Mouse (Mus musculus): Measurements from ENCODE around the gene Cyp2j13. TPM values are rescaled to one million over a fixed set of nuclear protein-coding genes. Genes with fewer than 3 reads are reported as not detected.
"Not testable (repeated sequence)": the region's sequence is repeated elsewhere in the genome, so short reads cannot be mapped to it uniquely, and the experiment has no call there.

The Cyp2j13 gene
- polyA plus RNA-seq (2014; fragmentation: Nextera tagmentation; extraction: Ambion mirVana) = not detected in 2 replicates

DNA sequence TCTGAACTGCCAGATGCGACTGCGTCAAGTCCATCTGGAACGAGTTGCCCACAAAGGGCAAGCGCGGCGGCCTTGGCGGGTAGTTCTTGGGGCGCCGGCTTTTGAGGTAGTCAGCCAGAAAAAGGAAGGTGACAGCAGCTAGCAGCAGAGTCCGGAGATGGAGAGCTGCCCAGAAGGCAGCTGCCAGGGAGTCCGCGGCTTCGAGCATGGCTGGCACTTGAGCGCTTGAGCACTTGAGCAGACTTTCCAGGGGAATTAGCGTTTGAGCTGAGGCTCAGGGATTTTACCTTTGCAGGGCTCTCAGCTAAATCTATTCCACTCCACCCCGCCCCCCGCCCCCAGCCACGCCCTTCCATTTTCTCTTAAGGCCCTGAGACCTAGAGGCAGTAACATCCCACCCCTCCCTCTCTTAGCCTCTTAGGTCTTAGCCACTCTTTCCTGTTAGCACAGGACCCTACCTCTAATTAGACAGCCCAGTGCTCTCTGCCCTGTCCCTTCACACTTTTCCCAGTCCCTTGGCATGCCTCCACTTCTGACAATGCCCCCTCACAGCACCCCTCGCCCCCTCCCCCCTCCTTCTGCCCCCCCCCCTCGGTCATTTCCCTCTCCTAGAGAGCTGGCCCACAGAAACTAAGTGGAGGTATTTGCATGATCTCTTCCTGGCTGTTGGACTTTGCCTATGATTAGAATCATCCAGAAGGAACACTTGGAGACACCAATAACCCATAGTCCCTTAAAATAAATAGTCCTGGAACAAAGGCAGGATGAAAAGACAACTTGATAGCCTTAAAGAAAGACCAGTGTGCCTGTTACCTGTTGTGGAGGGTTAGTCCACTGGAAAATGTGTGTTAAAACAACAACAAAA, at the start of gene Cyp2j13:
Gene Cyp2j13, minus strand, starts transcription at position 286 of the 865 bp plus-strand sequence.
- H3K4me3 ChIP-seq (ENCODE audit: control insufficient read depth in 1 of 2, insufficient read depth in 1 of 2, low read depth in 1 of 2, low read length in 2 of 2) = peak within 1 kb of the TSS in 1 of 2 experiments; percentile 25; a peak in 2 of 4 replicates
- no peak within 1 kb of the TSS for H3K27ac ChIP-seq (replicated peaks in 1 of 2; ENCODE audit: control insufficient read depth in 1 of 2, insufficient read depth in 1 of 2, low read depth in 2 of 2, low read length in 2 of 2)
- H3K4me1 ChIP-seq (ENCODE audit: control insufficient read depth in 2 of 2, insufficient read depth in 2 of 2, low read length in 2 of 2) = no peaks in the 10 kb centered on the region
- H3K9me3 ChIP-seq (ENCODE audit: control insufficient read depth, low read length) = no peaks in the 10 kb centered on the region
- H3K9ac ChIP-seq (ENCODE audit: low read length) = 0 out of 2 replicates have a peak within 1 kb of the TSS, but pooled peaks have one; percentile 13
- peak within 1 kb of the TSS; percentile 63 for H3K4me2 ChIP-seq (ENCODE audit: low read length)
- no peak for ATAC-seq (ENCODE audit: insufficient number of reproducible peaks, insufficient read depth, low FRiP score, low read depth)
- WGBS = 8% methylated on average over 19 of the region's 20 CpGs
- no peaks in the 10 kb centered on the region for H3K36me3 ChIP-seq (ENCODE audit: control insufficient read depth, insufficient read depth, low read length)
- H3K27me3 ChIP-seq (ENCODE audit: control insufficient read depth, insufficient read depth, low read length) = no peaks in the 10 kb centered on the region

DNA sequence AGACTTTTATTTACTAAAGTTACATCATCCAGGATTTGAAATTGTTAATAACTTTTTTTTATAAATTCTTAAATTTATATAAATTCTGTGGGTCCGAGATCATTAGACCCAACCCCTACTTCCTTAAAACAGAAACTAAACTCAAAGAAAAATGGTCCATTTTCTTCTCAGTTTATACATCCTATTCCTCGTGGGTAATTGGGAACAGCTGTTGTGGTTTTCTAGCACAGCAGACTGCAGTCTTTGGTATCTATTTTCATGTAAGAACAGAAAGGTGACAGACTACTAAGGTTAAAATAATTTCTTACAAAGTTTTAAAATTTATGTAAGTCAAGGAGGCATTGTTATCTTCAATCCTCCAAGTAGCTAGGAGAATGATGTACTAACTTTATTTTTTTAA, 19.5 kb upstream of the Cyp2j13 start:
- Histone ChIP-seq H3K4me2 (ENCODE audit: low read length) (no peak overlapping the region), H3K9me3 (ENCODE audit: control insufficient read depth, low read length) (no peaks in the 10 kb centered on the region), H3K4me3 (ENCODE audit: control insufficient read depth in 1 of 2, insufficient read depth in 1 of 2, low read depth in 1 of 2, low read length in 2 of 2) (no peak overlapping the region), H3K36me3 (ENCODE audit: control insufficient read depth, insufficient read depth, low read length) (no peaks in the 10 kb centered on the region), H3K9ac (ENCODE audit: low read length) (no peak overlapping the region), H3K27me3 (ENCODE audit: control insufficient read depth, insufficient read depth, low read length) (no peaks in the 10 kb centered on the region), H3K4me1 (ENCODE audit: control insufficient read depth in 2 of 2, insufficient read depth in 2 of 2, low read length in 2 of 2) (no peaks in the 10 kb centered on the region), H3K27ac (replicated peaks in 1 of 2; ENCODE audit: control insufficient read depth in 1 of 2, insufficient read depth in 1 of 2, low read depth in 2 of 2, low read length in 2 of 2) (no peak overlapping the region)
- WGBS = 66% methylated on average over 2 of the region's 2 CpGs
- ATAC-seq (ENCODE audit: insufficient number of reproducible peaks, insufficient read depth, low FRiP score, low read depth) = no peak

DNA sequence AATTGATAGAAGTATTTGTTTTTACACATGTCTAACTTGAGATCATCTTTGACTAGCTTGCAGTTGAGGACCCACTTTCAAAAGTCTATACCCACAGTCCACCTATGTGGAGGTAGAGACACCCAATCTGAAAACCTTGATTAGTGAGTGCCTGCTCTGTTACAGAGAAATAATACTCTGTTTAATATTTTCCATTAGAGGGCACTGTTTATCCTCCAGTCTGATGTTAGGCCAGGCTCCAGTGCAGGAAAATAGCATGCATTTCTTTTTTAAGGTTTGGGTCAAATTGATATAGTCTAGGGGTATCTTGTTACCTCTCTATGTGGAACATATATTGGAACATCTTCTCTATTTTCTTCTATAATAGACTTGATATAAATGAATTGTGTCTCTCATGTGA, 14.5 kb upstream of the Cyp2j13 start:
- ATAC-seq (ENCODE audit: insufficient number of reproducible peaks, insufficient read depth, low FRiP score, low read depth) = no peak
- H3K36me3 ChIP-seq (ENCODE audit: control insufficient read depth, insufficient read depth, low read length) = no peaks in the 10 kb centered on the region
- H3K4me3 ChIP-seq (ENCODE audit: control insufficient read depth in 1 of 2, insufficient read depth in 1 of 2, low read depth in 1 of 2, low read length in 2 of 2) = no peak overlapping the region
- H3K4me2 ChIP-seq (ENCODE audit: low read length) = no peak overlapping the region
- no peaks in the 10 kb centered on the region for H3K4me1 ChIP-seq (ENCODE audit: control insufficient read depth in 2 of 2, insufficient read depth in 2 of 2, low read length in 2 of 2)
- H3K27ac ChIP-seq (replicated peaks in 1 of 2; ENCODE audit: control insufficient read depth in 1 of 2, insufficient read depth in 1 of 2, low read depth in 2 of 2, low read length in 2 of 2) = no peak overlapping the region
- no peak overlapping the region for H3K9ac ChIP-seq (ENCODE audit: low read length)
- H3K9me3 ChIP-seq (ENCODE audit: control insufficient read depth, low read length) = no peaks in the 10 kb centered on the region
- H3K27me3 ChIP-seq (ENCODE audit: control insufficient read depth, insufficient read depth, low read length) = no peaks in the 10 kb centered on the region

- WGBS = 60% methylated on average over 6 of the region's 6 CpGs
- not testable (repeated sequence) for H3K4me3 ChIP-seq (ENCODE audit: control insufficient read depth in 1 of 2, insufficient read depth in 1 of 2, low read depth in 1 of 2, low read length in 2 of 2); H3K9me3 ChIP-seq (ENCODE audit: control insufficient read depth, low read length); H3K4me2 ChIP-seq (ENCODE audit: low read length); ATAC-seq (ENCODE audit: insufficient number of reproducible peaks, insufficient read depth, low FRiP score, low read depth); H3K36me3 ChIP-seq (ENCODE audit: control insufficient read depth, insufficient read depth, low read length); H3K27ac ChIP-seq (replicated peaks in 1 of 2; ENCODE audit: control insufficient read depth in 1 of 2, insufficient read depth in 1 of 2, low read depth in 2 of 2, low read length in 2 of 2); H3K9ac ChIP-seq (ENCODE audit: low read length); H3K27me3 ChIP-seq (ENCODE audit: control insufficient read depth, insufficient read depth, low read length); H3K4me1 ChIP-seq (ENCODE audit: control insufficient read depth in 2 of 2, insufficient read depth in 2 of 2, low read length in 2 of 2)
These were observed 12.2 kb upstream of the Cyp2j13 start for GRCm38 (mm10) chr4:96089356-96090048.

GRCm38 (mm10) chr4:96078308-96078707, 962 bp upstream of the Cyp2j13 start:
- H3K4me2 ChIP-seq (ENCODE audit: low read length) = no peak overlapping the region
- no peak overlapping the region for H3K4me3 ChIP-seq (ENCODE audit: control insufficient read depth in 1 of 2, insufficient read depth in 1 of 2, low read depth in 1 of 2, low read length in 2 of 2)
- H3K9me3 ChIP-seq (ENCODE audit: control insufficient read depth, low read length) = no peaks in the 10 kb centered on the region
- no peaks in the 10 kb centered on the region for H3K4me1 ChIP-seq (ENCODE audit: control insufficient read depth in 2 of 2, insufficient read depth in 2 of 2, low read length in 2 of 2)
- H3K27me3 ChIP-seq (ENCODE audit: control insufficient read depth, insufficient read depth, low read length) = no peaks in the 10 kb centered on the region
- no peaks in the 10 kb centered on the region for H3K36me3 ChIP-seq (ENCODE audit: control insufficient read depth, insufficient read depth, low read length)
- H3K9ac ChIP-seq (ENCODE audit: low read length) = no peak overlapping the region
- no peak for ATAC-seq (ENCODE audit: insufficient number of reproducible peaks, insufficient read depth, low FRiP score, low read depth)
- no peak overlapping the region for H3K27ac ChIP-seq (replicated peaks in 1 of 2; ENCODE audit: control insufficient read depth in 1 of 2, insufficient read depth in 1 of 2, low read depth in 2 of 2, low read length in 2 of 2)

- Histone ChIP-seq H3K9ac (ENCODE audit: low read length) (no peak overlapping the region), H3K9me3 (ENCODE audit: control insufficient read depth, low read length) (no peaks in the 10 kb centered on the region), H3K4me2 (ENCODE audit: low read length) (no peak overlapping the region), H3K36me3 (ENCODE audit: control insufficient read depth, insufficient read depth, low read length) (no peaks in the 10 kb centered on the region), H3K4me1 (ENCODE audit: control insufficient read depth in 2 of 2, insufficient read depth in 2 of 2, low read length in 2 of 2) (no peaks in the 10 kb centered on the region), H3K27ac (replicated peaks in 1 of 2; ENCODE audit: control insufficient read depth in 1 of 2, insufficient read depth in 1 of 2, low read depth in 2 of 2, low read length in 2 of 2) (no peak overlapping the region), H3K27me3 (ENCODE audit: control insufficient read depth, insufficient read depth, low read length) (no peaks in the 10 kb centered on the region), H3K4me3 (ENCODE audit: control insufficient read depth in 1 of 2, insufficient read depth in 1 of 2, low read depth in 1 of 2, low read length in 2 of 2) (no peak overlapping the region)
- 72% methylated on average over 2 of the region's 2 CpGs for WGBS
- no peak for ATAC-seq (ENCODE audit: insufficient number of reproducible peaks, insufficient read depth, low FRiP score, low read depth)
These were observed 15.3 kb downstream of the Cyp2j13 start for GRCm38 (mm10) chr4:96062045-96062444.

GRCm38 (mm10) chr4:96060106-96060505, 17.2 kb downstream of the Cyp2j13 start:
- 83% methylated on average over 2 of the region's 2 CpGs for WGBS
- no peak overlapping the region for H3K27ac ChIP-seq (replicated peaks in 1 of 2; ENCODE audit: control insufficient read depth in 1 of 2, insufficient read depth in 1 of 2, low read depth in 2 of 2, low read length in 2 of 2)
- H3K4me2 ChIP-seq (ENCODE audit: low read length) = no peak overlapping the region
- H3K27me3 ChIP-seq (ENCODE audit: control insufficient read depth, insufficient read depth, low read length) = no peaks in the 10 kb centered on the region
- H3K4me1 ChIP-seq (ENCODE audit: control insufficient read depth in 2 of 2, insufficient read depth in 2 of 2, low read length in 2 of 2) = no peaks in the 10 kb centered on the region
- H3K36me3 ChIP-seq (ENCODE audit: control insufficient read depth, insufficient read depth, low read length) = no peaks in the 10 kb centered on the region
- H3K9me3 ChIP-seq (ENCODE audit: control insufficient read depth, low read length) = no peaks in the 10 kb centered on the region
- H3K4me3 ChIP-seq (ENCODE audit: control insufficient read depth in 1 of 2, insufficient read depth in 1 of 2, low read depth in 1 of 2, low read length in 2 of 2) = no peak overlapping the region
- no peak for ATAC-seq (ENCODE audit: insufficient number of reproducible peaks, insufficient read depth, low FRiP score, low read depth)
- no peak overlapping the region for H3K9ac ChIP-seq (ENCODE audit: low read length)

Measured in heart, embryonic 14.5 days (tissue).